Mouse (Mus musculus) midbrain, embryonic 12.5 days (tissue): ENCODE results near the gene Pgap1. TPM values are rescaled to one million over a fixed set of nuclear protein-coding genes. Genes with fewer than 3 reads are reported as not detected.
A peak's percentile ranks its signal among the peaks of the same experiment; 100 is the strongest.

ENCODE experiments used
- ATAC-seq: fragments of 200-750 bp; cut with Nextera tagmentation; 2 replicates; pipeline ENCODE4 v1.8.0; 2017; ENCODE audit warnings: low read depth, moderate TSS enrichment, moderate library complexity; ENCODE audit not compliant: low FRiP score
- H3K27ac ChIP-seq: fragments of 300-500 bp; sonication (generic); replicated peaks from 2 replicates; pipeline ENCODE4 v1.5.1; 2016; ENCODE audit warnings: mild to moderate bottlenecking
- H3K27me3 ChIP-seq: fragments of 300-500 bp; sonication (generic); 2 replicates; pipeline ENCODE4 v1.6.1; 2016; ENCODE audit warnings: mild to moderate bottlenecking
- H3K36me3 ChIP-seq: fragments of 300-500 bp; sonication (generic); 2 replicates; pipeline ENCODE4 v1.6.1; 2016
- H3K4me1 ChIP-seq: fragments of 300-500 bp; sonication (generic); 2 replicates; pipeline ENCODE4 v1.6.1; 2016
- H3K4me2 ChIP-seq: fragments of 300-500 bp; sonication (generic); replicated peaks from 2 replicates; pipeline ENCODE4 v1.6.1; 2016; ENCODE audit warnings: mild to moderate bottlenecking, moderate library complexity
- H3K4me3 ChIP-seq: fragments of 300-500 bp; sonication (generic); 2 replicates; pipeline ENCODE4 v1.5.1; 2016; ENCODE audit warnings: mild to moderate bottlenecking
- H3K9ac ChIP-seq: fragments of 300-500 bp; sonication (generic); replicated peaks from 2 replicates; pipeline ENCODE4 v1.6.1; 2016; ENCODE audit warnings: mild to moderate bottlenecking, moderate library complexity
- H3K9me3 ChIP-seq: fragments of 300-500 bp; sonication (generic); 2 replicates; pipeline ENCODE4 v1.6.1; 2016; ENCODE audit warnings: mild to moderate bottlenecking
- WGBS: fragments of 180-500 bp; shearing (Covaris S2); methylation state at CpG from one replicate; pipeline ENCODE4 v1.1.7; 2016; 5-methylcytosine and 5-hydroxymethylcytosine counted together
- polyA plus RNA-seq: library from polyadenylated mRNA; unstranded; fragments of >200 nt; fragmentation: Nextera tagmentation; extraction: Ambion mirVana; gene quantifications from 2 replicates; pipeline ENCODE4 v1.2.1, GENCODE M21; 2016

Pgap1 gene
- polyA plus RNA-seq, 1 experiment from 2014 or later = 17.1 TPM

GRCm38 (mm10) chr1:54438340-54439079 lies 119.0 kb downstream of the Pgap1 start, which contains the start of gene Gtf3c3:
Gene Gtf3c3 (minus strand): TSS chr1:54438971.
- peak within 1 kb of the TSS; percentile 79 for H3K4me2 ChIP-seq
- peak within 1 kb of the TSS; percentile 58 for H3K4me3 ChIP-seq
- H3K9ac ChIP-seq = peak within 1 kb of the TSS; percentile 72
- no peak within 1 kb of the TSS for H3K27ac ChIP-seq
- H3K9me3 ChIP-seq = no peaks in the 10 kb centered on the region
- H3K27me3 ChIP-seq = no peaks in the 10 kb centered on the region
- ATAC-seq = peak; percentile 99
- H3K36me3 ChIP-seq = peaks cover 3% of the 10 kb centered on the region
- H3K4me1 ChIP-seq = peaks cover 6% of the 10 kb centered on the region; the same call in 1 of the 2 replicates
- WGBS = 3% methylated on average over 39 of the region's 39 CpGs

Other genes starting within 250 kb of the Pgap1 start
- gene Gtf3c3, start 118.7 kb downstream of the Pgap1 start, polyA plus RNA-seq = 31.6 and 34.5 TPM in 2 replicates